Mouse (Mus musculus): ENCODE results near the gene Ccdc106.

DNA sequence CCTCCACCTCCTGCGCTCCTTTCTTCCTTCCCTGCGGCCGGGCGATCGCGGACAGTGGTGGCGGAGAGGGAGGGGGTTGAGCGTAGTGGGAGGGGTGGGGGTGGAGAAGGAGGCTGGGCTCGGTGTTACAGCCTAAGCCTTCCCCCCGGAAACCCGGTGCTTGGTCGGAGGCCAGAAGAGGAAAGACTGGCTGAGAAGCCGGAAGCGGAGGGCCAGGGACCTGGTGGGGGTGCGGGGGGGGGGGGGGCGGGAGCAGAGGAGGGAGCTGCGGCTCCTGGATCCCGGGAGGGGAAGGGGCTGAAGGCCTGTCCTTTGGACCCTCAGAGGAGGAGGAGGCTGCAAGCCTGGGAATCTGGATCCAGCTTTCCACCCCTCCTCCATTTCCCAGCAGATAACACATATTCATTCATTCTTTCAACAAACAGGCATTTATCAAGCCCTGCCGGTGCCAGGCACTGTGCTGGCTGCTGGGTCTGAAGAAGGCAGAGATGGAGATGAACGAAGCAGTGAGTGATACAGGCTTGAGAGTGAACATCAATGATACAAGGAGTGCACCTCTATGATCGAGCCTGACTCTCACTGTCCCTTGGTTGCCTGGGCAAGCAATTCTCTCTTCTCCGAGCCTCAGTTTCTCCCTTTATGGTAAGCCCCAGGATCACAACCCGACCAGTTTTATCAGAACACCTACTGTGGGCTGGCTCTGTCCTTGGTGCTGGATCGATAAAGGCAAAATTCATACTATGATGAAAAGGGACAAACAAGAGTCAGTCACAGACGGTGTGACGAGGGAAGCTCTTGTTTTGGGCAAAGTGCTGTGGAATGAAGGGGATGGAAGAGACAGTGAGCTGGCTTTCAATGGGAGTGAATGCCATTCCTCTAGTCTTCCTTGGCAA, 24.1 kb upstream of the Ccdc106 start, which contains the start of gene Zfp579:
- no peak for TF ChIP-seq CTCF (IDR thresholded peaks at IDR 0.05; ENCODE audit: low read depth)
- no peak for TF ChIP-seq EP300 (IDR thresholded peaks at IDR 0.05; ENCODE audit: low read depth)

Data from liver, postnatal 0 days (tissue).